Mouse (Mus musculus) ZHBTc4 (cell line): ENCODE data around the gene Aatf.

Experiments
- DNase-seq: peaks from one replicate; pipeline ENCODE4 v3.0.0-alpha.2; 2011; ENCODE audit warnings: low read depth, low spot score

Aatf gene

DNA sequence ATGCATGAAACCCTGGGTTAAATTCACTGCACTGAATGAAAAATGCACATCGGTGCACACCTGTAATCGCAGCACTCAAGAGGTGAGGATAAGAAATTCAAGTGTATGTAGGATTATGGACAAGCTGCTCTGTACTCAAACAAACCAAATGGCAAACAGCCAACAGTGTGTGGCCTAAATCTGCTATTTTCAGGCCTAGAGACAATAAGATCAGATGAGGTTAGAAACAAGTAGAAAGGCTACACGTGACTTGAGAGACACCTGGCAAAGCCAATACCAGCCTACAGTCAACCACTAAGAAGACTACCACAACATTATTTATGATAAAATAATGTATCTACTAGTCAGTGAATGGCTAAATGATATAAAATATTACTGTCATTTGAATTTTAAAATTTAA, 72.9 kb downstream of the Aatf start:
- no peak for DNase-seq

DNA sequence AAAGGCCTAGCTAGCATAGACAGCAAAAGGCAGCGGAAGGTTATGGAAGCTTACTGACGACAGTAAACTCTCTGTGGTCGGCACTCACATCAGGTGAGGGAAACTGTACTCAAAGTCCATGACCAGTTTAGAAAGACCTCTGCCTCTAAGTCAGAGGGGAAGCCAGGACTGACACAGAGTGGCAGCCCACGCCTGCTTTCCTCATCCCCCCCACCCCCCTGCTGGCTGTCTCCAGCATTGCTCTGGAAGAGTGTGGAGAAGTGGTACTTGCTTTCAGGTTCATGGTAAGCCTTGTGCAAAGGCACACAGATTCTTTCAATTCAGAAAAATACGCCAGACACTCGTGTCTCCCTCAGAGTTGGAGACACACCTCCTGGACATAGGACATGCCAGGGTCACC, 78.4 kb downstream of the Aatf start:
- peak; percentile 77 for DNase-seq

DNA sequence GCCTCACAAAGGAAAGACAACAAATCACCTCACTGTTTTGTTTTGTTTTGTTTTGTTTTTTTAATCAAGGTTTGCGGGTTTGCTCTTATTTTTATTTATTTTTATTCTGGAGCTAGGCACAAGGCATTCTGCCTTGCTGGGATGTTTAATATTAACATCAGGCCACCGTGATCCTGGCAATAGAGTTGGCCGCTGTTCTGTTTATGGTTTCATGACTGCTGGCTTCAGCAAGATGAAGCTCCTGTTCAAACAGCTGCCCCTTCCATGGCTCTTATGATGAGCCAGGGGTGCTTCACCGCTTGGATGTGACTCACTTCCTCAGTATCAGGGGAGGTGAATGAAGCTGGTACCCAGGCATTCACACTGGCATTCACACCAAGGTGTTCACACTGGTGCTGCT, 83.0 kb downstream of the Aatf start:
- no peak for DNase-seq

DNA sequence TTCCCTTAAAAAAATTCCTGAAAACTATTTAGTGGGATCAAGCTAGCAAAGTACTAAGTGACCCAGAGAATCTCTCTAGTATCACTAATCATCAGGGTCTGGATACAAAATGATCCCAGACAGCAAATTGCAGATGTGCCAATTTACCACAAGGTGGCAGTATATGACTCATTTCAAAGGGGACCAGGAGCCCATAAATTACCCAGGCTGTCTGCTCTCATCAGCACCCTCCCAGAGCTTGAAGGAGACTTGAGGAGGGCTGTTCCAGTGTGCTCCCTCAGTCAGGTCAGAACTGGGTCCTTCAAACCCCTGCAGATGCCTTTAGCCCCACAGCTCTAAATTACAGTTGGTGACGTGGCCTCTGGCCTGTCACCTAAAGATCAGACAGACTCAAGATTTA, 83.7 kb downstream of the Aatf start:
- peak; percentile 73 for DNase-seq

DNA sequence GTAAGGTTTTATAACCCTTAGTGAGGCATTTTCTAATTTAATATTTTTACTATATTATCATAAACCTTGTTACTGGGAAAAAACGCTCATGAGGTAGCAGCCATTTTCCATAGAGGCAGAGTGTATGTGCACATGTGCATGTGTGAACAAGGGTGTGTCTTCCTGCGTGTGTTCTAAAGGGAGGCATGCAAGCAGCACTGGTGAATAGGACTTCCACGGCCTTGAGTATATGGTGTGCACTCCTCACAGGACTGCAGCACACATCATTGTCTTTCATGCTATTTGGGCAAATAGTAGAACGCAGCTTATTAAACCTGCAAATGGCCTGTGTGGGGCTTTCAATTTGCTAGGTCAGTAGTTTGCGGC, 86.7 kb downstream of the Aatf start:
- no peak for DNase-seq

DNA sequence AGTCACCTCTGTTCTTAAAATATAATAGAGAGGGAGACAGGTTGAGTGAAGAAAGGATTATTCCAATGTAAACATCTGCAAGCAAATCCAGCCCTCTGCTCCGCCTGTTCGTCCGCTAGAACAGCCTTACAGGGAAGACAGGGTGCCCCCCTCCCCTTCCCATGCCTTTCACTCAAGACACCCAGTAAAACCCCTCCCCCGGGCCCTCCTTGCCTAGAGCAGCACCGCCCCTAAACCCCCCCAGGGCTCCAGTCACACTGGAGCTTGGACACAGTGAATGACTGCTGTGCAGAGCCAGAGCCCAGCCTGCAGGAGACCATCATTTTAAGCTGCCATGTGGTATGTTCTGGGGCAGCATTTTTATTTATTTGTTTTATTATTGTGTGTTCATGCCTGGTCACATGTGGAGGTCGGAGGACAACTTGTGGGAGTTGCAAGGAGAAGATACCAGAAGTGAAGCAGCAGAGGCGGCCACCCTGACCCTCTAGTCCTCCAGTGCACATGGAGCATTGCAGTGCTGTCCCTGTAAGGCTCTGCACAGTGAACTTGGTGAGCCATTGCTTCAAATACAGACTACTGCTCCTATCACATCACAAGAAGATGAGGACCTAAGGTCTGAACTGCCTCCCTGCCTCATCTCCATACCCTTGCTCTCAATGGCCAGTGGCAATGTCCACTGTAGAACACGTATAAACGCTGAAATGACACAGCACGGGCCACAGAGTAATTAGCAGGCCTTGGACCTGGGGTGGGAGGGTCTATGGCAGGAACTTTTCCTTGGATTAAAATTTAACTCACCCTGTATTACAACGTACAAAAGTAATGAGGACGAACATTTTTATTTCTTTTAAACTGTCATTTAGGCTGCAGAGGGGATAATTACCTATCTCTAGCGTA, 87.3 kb downstream of the Aatf start:
- peak; percentile 27 for DNase-seq

DNA sequence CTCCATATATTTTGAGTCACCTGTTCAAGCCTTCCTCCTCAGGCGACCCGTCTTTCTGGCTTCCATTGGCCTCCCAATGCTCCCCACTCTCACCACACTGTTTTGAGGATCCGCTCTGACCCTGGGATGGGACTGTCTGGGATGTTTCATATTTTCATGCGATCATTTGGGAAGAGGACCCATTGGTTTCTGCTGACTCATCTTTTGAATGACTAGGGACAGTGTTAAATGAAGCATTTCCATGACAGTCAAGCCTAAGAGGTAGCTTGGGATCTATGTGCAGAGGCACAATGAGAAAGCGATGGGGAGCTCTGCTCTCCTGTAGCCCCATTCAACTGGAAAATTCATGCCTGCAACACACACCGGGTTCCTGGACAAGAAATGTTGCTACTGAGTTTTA, 92.5 kb downstream of the Aatf start:
- DNase-seq: no peak

DNA sequence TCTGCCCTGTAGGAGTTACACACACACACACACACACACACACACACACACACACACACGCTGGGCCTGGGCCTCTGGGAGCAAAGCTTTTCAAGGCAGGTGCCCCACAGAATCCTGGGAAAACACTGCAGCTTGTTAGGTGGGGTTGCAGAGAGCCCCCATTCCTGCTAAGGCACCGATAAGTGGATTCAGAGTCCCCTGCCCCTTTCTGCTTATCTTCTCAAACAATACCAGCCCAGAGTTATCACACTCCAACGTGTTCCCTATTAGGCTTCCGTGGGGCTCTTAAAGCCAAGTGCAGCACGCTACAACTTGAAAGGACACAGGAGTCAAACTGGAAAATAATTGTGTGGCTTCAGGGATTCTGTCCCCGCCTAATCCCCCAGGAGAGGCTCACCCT, 100.2 kb downstream of the Aatf start:
- DNase-seq: peak; percentile 11

DNA sequence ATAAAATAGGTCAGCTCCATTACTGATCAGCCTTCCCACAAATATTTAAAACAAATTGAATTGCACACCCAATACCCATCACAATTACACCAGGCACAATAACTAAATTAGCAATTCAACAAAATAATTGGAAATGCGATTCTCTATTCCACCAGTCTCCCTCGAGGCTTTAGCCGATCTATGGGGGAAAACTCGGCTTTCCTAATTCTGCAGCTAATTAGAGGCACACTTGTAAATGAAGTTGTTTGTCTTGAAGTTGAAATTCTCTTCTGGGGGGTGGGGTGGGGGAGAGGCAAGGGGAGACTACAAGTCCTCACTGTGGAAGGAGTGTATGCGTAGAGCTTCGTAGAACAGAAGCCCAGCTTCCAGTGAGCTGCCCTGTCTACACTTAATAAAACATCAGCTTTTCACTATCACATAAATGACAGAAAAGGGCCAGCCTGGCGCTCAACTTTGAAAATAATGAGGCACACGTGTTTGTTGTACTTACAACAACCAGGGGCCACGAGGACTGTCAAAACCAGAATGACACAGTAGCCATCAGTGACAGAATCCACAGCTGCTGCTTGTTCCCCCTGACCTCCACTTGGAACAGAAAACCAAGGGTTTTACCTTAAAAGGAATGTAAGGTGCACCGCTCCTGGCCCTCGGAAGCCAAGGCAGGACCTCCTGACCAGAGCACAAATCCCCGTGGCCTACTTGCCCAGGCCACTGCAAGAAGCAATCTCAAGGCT, 101.0 kb downstream of the Aatf start:
- no peak for DNase-seq

DNA sequence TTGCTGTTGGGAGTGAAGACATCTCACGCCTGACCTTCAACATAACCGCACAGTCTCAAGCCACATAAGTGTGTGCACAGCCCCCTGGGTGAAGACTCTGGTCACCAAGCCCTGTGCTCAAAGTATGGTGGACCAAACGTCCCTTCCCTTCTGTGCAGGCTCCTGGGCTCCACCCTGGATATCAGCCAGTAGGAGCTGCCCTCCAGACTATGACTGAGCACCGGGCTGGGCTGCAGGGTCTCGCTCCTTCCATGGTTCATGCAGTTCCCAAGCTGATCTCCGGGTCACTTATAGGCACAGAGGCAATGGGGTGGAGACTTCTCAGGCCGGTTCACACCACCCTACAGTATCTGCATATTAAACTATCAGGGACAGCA, 101.7 kb downstream of the Aatf start:
- peak; percentile 22 for DNase-seq

DNA sequence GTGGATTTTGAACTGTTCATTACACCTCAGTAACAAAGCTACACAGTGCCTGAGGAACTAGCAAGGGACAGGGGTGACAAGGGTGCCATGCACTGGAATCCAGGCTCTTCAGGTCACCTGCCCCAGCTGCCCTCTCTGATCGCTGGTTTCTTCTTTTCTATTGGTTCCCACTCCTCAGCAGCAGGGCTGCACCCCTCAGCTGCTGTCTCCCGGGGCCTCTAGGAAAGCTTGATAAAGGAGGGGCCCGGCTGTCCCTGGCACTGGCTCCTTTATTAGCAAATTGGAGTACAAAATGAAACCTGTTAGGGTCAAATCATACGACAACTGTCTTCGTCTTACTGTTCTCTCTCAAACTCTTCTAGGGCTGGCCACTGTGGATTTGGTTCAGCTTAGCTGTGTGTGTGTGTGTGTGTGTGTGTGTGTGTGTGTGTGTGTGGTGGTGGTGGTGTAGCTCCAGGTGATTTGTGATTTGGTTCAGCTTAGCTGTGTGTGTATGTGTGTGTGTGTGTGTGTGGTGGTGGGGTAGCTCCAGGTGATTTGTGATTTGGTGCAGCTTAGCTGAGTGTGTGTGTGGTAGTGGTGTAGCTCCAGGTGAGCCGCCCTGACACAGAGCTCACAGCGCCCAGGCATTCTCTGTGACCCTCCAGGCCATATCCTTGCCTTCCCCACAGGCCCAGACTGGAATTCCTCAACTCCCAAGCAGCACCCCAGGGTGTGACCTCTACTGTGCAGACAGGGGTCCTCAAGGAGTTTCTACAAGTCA, 102.3 kb downstream of the Aatf start:
- peak; percentile 29 for DNase-seq

DNA sequence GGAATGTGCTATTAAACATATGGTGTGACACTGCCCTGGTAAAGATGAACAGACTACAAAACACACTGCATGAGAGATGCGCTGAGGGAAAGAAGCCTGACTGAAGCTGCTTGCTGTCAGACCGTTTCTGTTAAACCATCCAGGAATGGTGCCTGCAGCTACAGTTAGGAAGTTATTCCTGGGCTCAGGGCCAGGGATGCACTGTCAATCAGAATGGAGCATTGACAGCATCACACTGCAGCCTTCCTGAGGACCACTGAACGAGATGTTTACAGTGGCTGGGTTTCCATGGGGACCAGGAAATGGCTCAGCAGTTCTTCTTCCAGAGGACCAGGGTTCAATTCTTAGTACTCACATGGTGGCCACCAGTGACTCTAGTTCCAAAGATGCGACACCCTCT, 102.9 kb downstream of the Aatf start:
- DNase-seq: no peak

DNA sequence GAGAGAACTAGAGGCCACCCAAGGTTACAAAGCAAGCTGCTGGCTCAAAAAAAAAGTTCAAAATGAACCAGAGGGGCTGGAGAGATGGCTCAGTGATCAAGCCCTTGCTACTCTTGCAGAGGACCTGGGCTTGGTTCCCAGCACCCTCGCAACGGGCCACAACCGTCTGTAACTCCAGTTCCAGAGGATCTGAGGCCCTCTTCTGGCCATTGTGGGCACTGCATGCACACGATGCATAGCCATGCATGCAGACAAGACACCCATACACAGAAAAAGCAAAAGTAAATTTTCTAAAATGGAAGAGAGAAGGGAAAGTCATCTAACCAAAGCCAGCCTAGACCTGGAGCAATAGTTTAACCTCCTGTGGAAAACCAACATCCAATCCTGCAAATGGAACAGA, 106.6 kb downstream of the Aatf start:
- DNase-seq: peak; percentile 38

DNA sequence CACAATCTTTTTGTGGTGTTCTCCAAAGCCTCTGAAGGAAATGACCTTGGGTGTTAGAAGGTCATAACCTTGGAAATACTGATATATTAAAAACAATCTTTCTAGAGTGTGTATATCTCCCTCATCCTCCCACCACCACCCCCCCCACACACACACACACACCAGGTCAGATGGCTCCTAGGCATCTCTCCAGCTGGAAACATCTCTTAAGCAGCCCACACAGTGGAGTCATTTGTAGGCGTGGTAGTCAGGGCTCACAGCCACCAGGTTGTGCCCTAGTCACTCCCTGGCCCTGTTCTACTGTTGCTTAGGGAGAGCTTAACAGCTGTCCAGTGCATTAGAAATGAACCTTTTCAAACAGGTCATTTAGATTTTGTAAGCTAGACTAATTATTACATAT, 118.3 kb downstream of the Aatf start:
- no peak for DNase-seq

DNA sequence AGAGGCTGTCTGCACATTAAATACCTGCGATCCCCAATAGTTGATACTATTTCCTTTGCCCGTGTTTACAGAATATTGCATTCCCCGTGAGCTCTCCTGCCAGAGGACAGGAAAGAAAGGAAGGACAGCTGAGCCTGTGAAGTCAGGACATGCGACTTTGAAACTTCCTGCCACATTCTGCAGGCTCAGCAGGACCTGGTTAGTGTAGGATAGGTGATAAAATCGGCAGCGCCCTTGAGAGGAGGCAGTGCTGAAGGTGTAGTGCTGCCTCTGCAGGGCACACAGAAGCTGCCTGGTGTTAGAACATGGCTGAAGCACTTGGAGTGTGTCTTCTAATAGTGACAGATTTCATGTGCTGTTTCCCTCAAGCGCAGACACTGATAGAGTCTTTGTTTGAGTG, 119.8 kb downstream of the Aatf start:
- DNase-seq: no peak

DNA sequence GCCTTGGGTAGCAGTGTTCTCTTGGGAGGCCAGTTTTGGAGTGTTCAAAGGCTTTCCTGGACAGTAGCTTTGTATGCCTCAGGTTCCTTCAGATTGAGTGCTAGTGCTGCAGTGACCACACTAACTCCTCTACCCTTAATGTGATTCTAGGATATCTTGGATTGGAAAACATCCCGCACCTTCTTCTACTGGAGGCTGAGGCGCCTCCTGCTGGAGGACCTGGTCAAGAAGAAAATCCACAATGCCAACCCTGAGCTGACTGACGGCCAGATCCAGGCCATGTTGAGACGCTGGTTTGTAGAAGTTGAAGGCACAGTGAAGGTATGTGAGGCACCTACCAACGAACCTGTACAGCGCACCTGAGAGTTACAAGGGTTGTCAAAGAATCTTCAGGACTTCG, 121.3 kb downstream of the Aatf start:
- DNase-seq: peak; percentile 29

DNA sequence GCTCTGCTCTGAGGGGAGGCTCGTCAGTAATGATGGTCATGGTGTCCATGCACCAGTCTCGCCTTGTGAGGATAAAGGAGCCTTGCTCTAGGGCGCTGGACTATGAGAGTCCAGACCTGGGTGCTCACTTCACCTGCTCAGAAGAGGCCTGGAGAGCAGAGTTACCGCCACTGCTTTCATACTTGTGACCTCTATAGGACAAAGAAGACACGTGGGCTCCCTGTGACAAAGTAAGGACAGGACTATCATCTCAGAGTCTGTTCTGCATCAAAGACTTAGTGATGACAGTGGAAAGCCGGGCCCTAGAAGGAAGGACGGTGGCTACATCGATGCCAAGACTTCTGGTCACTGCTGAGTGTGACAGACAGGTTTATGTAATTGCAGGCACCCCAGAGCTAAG, 122.2 kb downstream of the Aatf start:
- no peak for DNase-seq

DNA sequence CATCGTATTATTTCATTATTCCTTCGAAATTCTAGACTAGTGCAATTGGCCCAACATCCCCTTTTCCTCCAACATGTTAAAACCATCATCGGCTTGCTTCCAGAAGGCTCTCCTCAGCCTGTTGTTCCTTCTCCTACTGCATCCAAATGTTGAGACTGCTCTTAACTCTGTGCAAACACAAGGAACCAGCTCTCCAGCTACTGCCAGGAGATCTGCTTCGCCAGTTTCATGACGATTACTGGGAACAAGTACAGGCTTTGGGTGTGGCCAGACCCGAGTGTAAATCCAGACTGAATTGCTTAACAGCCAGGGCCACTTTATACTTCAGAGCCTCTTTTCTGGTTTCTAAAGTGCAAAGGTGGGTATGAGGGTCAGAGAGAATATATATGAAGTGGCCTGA, 124.0 kb downstream of the Aatf start:
- no peak for DNase-seq

DNA sequence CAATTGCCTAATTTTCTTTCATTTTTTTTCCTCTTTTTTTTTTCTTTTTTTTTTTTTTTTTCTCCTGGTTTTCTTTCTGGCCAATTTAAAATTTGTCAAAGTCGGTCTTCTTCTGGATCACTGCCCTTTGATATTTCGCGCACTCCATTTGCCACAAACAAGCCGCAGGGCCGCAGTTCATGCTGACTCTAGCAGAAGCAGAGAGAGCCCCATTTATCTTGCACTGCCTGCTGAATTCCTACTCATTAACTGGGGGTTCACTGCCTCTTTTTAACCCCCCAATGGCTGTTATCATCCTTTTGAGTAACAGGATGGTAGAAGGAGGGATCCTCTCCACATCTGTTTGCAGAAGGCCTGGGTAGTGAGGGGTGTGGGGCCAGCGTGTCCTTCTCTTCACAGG, 129.4 kb downstream of the Aatf start:
- DNase-seq: no peak

DNA sequence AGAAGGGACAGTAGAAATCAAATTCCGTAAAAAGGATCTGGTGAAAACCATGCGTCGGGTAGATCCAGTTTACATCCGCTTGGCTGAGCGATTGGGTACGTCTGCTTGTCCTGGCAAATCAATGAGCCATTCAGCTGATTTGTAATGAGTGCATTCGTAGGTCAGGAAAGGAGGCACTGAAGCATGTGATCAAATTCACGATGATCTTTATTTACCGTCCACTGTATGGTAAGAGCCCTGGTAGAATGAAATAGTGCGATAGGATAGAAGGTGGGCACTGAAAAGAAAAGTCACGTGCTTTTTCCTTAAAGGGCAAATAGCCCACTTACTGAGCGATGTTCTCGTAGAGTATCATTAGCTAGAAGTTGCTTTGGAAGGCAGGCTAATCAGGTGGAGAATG, 130.9 kb downstream of the Aatf start:
- DNase-seq: no peak

DNA sequence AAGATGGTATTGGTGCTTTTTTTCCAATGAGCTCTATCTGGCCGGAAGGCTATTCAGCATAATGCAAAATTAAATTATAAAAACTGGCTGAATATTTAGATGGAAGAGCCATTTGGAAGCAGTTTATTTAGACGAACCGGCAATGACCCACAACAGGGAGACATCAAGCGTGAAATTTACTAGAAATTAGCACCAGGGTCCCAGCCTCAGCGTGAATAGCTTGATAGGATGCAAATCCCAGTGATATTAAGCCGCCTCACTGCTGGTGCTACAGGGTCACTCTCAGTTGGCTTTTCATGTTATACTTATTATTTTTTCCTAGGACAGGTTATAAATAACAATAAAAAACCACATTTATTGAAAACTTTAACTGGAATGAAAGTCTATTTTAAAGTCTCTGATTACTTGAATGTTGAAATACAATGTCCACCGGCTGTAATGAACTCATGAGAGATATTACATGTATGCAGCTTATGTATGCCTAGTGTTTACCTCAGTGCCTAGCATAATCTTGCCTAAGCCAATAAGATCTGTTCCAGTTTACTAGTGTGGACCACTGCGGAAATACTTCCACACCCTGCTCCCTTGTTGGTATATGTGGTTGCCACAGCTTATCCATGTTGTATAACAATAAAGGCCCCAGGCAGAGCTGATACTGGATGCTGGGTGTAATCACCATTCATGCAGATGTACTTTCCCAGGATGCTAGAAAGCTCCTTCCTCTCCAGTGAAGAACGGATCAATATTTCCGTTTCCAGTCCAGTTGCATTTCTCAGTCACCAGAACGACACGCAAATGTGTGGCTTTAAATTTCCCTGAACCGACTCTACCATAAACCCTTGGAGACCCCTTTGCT, 136.6 kb downstream of the Aatf start:
- DNase-seq: no peak
